Mouse (Mus musculus): Measurements from ENCODE around the gene 6330403K07Rik.

The 6330403K07Rik gene

GRCm38 (mm10) chr11:71033163-71033761, at the start of gene 6330403K07Rik:
6330403K07Rik (minus strand) TSS chr11:71033513.
- DNase-seq (ENCODE audit: low spot score in 2 of 2): no peak

GRCm38 (mm10) chr11:71076342-71076741, 43.0 kb upstream of the 6330403K07Rik start:
- no peak for DNase-seq (ENCODE audit: low spot score in 2 of 2)

- DNase-seq (ENCODE audit: low spot score in 2 of 2): no peak
Measured at GRCm38 (mm10) chr11:71052554-71052953, 19.2 kb upstream of the 6330403K07Rik start.

GRCm38 (mm10) chr11:71039526-71040298, 6.4 kb upstream of the 6330403K07Rik start:
- no peak for DNase-seq (ENCODE audit: low spot score in 2 of 2)

DNA sequence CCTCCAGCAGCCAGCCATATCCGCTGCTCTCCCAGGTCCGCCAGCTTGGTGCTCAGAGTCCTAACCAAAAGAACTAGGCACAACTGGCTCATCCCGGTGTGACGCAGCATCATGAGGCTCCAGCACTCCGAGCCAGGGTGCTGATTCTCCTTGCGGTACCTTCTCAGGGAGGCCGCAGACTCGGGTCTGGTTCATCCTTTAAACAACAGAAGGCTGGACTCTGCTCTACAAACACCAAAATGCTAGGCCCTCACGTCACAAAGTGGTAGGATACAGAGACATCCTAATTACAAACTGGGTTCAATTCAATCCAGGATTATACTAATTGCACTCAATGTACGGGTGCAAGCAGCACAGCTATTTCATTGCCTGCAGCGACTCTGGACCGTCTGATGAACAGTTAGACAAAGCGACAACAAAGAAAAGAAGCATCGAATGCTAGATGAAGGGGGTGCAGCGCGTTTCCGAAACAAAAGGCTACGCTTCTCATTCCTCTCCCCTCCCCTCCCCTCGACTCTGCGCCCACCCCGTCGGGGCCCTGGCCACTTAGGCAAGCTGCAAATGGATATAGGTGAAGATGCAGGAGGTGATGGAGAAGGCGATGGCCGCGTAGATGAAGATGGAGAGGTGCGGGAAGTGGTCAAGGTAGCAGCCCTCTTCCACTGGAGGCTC, 686 bp downstream of the 6330403K07Rik start:
- DNase-seq (ENCODE audit: low spot score in 2 of 2): no peak

GRCm38 (mm10) chr11:71032070-71032469, 1.2 kb downstream of the 6330403K07Rik start:
- no peak for DNase-seq (ENCODE audit: low spot score in 2 of 2)

GRCm38 (mm10) chr11:71029403-71030118, 3.8 kb downstream of the 6330403K07Rik start:
- no peak for DNase-seq (ENCODE audit: low spot score in 2 of 2)

- DNase-seq (ENCODE audit: low spot score in 2 of 2): no peak
Measured at GRCm38 (mm10) chr11:71028280-71028679, 5.0 kb downstream of the 6330403K07Rik start.

- peak; percentile 93 to 99 for DNase-seq (ENCODE audit: low spot score in 2 of 2)
Measured at GRCm38 (mm10) chr11:71019201-71020068, 13.9 kb downstream of the 6330403K07Rik start, which contains the start of the genes Mis12 and Derl2. Mis12 (plus strand) TSS chr11:71019611. Derl2 (minus strand) TSS chr11:71019841.

DNA sequence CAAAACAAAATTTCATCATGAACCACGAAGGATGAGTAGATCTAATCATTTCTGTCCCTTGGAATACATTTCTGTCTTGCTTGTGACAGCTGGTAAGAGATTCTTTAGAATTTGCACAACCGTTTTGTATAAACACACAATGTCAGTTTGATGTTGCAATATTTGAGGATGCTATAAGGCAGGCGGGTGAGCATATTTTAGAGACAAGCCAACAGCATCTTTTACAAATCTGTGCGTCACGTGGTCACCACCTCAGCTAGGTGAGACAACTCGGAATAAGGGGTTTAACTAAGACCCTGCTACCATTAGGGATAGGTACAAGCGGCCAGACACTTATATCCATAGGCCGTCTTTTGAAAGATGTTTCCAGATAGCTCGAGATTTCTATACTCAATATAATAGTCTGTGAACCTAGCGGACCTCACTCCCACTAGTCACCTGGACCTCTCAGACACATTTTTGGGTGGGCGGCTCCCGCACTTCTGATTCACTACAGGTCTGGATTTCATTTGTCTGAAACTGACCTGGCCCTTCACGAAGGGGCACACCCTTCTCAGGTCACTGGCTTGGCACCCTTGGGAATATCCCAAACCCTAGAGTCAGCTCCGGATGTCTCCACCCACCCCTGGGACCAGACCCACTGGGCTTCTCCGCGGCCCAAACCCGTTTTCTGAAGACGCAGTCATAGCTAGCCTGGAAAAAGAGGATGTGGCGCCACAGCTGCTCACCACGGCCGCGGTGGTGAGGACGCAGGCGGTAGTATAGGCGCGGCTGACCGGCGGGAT, 14.7 kb downstream of the 6330403K07Rik start:
- DNase-seq (ENCODE audit: low spot score in 2 of 2): no peak

- DNase-seq (ENCODE audit: low spot score in 2 of 2): no peak
Measured at GRCm38 (mm10) chr11:71017051-71017450, 16.3 kb downstream of the 6330403K07Rik start.

- no peak for DNase-seq (ENCODE audit: low spot score in 2 of 2)
Measured at GRCm38 (mm10) chr11:71012743-71013142, 20.6 kb downstream of the 6330403K07Rik start.

GRCm38 (mm10) chr11:71008321-71008720, 25.0 kb downstream of the 6330403K07Rik start:
- DNase-seq (ENCODE audit: low spot score in 2 of 2): no peak

GRCm38 (mm10) chr11:71007831-71008230, 25.5 kb downstream of the 6330403K07Rik start:
- no peak for DNase-seq (ENCODE audit: low spot score in 2 of 2)

GRCm38 (mm10) chr11:71007026-71007425, 26.3 kb downstream of the 6330403K07Rik start:
- DNase-seq (ENCODE audit: low spot score in 2 of 2): no peak

- no peak for DNase-seq (ENCODE audit: low spot score in 2 of 2)
Measured at GRCm38 (mm10) chr11:71005046-71005445, 28.3 kb downstream of the 6330403K07Rik start.

- peak; percentile 90 to 93 for DNase-seq (ENCODE audit: low spot score in 2 of 2)
Measured at GRCm38 (mm10) chr11:71004316-71004773, 29.0 kb downstream of the 6330403K07Rik start, which contains the start of gene Dhx33. Dhx33 (minus strand) TSS chr11:71004437.

DNA sequence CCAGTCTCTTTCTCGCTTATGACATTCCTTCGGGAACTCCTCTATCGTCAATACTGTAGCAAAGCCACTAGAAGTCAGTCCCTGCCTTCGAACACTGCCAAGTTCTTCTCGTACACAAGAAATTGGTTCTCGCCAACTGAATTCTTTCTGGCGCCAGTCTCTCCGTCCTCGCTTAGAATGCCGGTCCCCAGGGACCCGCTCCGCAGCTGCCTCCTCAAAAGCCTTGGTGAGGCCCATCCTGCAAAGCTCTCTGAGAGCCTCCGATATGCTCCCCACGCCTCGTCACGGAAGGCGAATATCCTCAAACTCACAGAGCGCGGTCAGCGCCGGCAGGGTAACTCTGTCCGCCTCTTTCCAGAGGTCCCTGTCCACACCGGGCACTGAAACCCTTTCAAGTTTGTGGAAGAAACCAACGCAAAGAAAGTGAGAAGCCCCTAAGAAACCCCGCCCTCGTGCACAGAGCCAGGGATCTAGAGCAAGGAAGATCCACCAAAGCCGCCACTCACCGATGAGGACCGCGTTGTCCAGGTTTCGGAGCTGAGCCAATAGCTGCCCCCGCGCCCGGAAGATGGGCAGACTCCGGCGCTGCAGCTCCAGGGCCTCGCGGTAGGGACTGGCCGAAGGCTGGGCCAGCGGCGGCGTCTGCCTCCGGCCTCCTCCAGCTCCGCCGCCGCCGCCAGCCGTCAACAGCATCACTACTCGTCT, 29.6 kb downstream of the 6330403K07Rik start:
- no peak for DNase-seq (ENCODE audit: low spot score in 2 of 2)

DNA sequence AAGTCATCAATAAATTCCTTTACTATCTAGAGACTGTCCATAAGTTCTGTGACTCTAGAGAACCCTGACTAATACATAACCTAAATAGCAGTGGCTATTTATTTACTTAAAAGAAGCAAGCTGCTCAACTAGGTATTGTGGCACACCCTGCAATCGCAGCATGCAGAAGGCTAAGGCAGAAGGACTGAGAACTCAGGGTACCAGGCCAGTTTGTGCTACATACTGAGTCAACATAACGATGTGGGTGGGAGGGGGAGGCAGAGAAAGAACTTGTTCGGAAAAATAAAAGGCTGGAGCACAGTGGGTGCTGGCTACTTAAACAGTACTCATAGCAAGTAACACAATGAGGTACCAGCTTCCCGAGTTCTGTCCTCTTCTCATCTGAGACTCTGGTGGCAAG, 32.1 kb downstream of the 6330403K07Rik start:
- no peak for DNase-seq (ENCODE audit: low spot score in 2 of 2)

Measured in urinary bladder, adult 18-20 months (tissue).